Mouse (Mus musculus) CD4-positive, CD25-positive, alpha-beta regulatory T cell, adult 4 months (primary cell): ENCODE measurements around the gene Gdpd5. TPM values are rescaled to one million over a fixed set of nuclear protein-coding genes. Genes with fewer than 3 reads are reported as not detected.
"Not testable (repeated sequence)": the region's sequence is repeated elsewhere in the genome, so short reads cannot be mapped to it uniquely, and the experiment has no call there.

ENCODE experiments used
- ATAC-seq: one replicate; pipeline ENCODE4 v1.8.0; 2017
- polyA plus RNA-seq, 2 experiments: library from polyadenylated mRNA; unstranded; fragments of 100-300 nt; shearing (Covaris generic); gene quantifications; one replicate each; pipeline ENCODE4 v1.2.1; 2017

Gene Gdpd5
- polyA plus RNA-seq, 2 experiments from 2014 or later: 13.6 to 21.0 TPM

- ATAC-seq: no peak
Measured at GRCm38 (mm10) chr7:99366716-99367115, 14.5 kb upstream of the Gdpd5 start.

- not testable (repeated sequence) for ATAC-seq
Measured at GRCm38 (mm10) chr7:99374325-99374724, 6.9 kb upstream of the Gdpd5 start.

GRCm38 (mm10) chr7:99375455-99375854, 5.8 kb upstream of the Gdpd5 start:
- ATAC-seq: peak; percentile 60

- ATAC-seq: no peak
Measured at GRCm38 (mm10) chr7:99378870-99379269, 2.3 kb upstream of the Gdpd5 start.

- peak; percentile 47 for ATAC-seq
Measured at GRCm38 (mm10) chr7:99380491-99381213, 562 bp upstream of the Gdpd5 start.

GRCm38 (mm10) chr7:99382088-99383000, 1.1 kb downstream of the Gdpd5 start:
- ATAC-seq: no peak

GRCm38 (mm10) chr7:99383246-99383645, 2.0 kb downstream of the Gdpd5 start:
- no peak for ATAC-seq

GRCm38 (mm10) chr7:99384101-99384611, 2.9 kb downstream of the Gdpd5 start:
- ATAC-seq: no peak

GRCm38 (mm10) chr7:99386030-99386429, 4.8 kb downstream of the Gdpd5 start:
- ATAC-seq: no peak

GRCm38 (mm10) chr7:99386811-99387210, 5.6 kb downstream of the Gdpd5 start:
- ATAC-seq: no peak

- no peak for ATAC-seq
Measured at GRCm38 (mm10) chr7:99387356-99387755, 6.1 kb downstream of the Gdpd5 start.

GRCm38 (mm10) chr7:99390559-99390958, 9.3 kb downstream of the Gdpd5 start:
- no peak for ATAC-seq

- ATAC-seq: no peak
Measured at GRCm38 (mm10) chr7:99392696-99393095, 11.5 kb downstream of the Gdpd5 start.

- ATAC-seq: peak; percentile 60
Measured at GRCm38 (mm10) chr7:99393711-99394325, 12.6 kb downstream of the Gdpd5 start.

- no peak for ATAC-seq
Measured at GRCm38 (mm10) chr7:99395385-99395784, 14.2 kb downstream of the Gdpd5 start.

- no peak for ATAC-seq
Measured at GRCm38 (mm10) chr7:99395908-99396616, 14.8 kb downstream of the Gdpd5 start.

GRCm38 (mm10) chr7:99396994-99397659, 15.9 kb downstream of the Gdpd5 start:
- ATAC-seq: no peak

GRCm38 (mm10) chr7:99401373-99401772, 20.2 kb downstream of the Gdpd5 start:
- ATAC-seq: peak; percentile 61

GRCm38 (mm10) chr7:99402477-99402876, 21.3 kb downstream of the Gdpd5 start:
- no peak for ATAC-seq

- no peak for ATAC-seq
Measured at GRCm38 (mm10) chr7:99403254-99403653, 22.0 kb downstream of the Gdpd5 start.

GRCm38 (mm10) chr7:99404031-99404735, 23.0 kb downstream of the Gdpd5 start:
- ATAC-seq: no peak
